Mouse (Mus musculus) forebrain, embryonic 15.5 days (tissue): ENCODE data around the gene Aprt. TPM values are rescaled to one million over a fixed set of nuclear protein-coding genes. Genes with fewer than 3 reads are reported as not detected.

Source experiments
- ATAC-seq: fragments of 200-750 bp; cut with Nextera tagmentation; replicated peaks from 2 replicates; pipeline ENCODE4 v1.8.0; 2017; ENCODE audit warnings: mild to moderate bottlenecking, moderate TSS enrichment, moderate library complexity
- H3K27ac ChIP-seq: fragments of 300-500 bp; sonication (generic); replicated peaks from 2 replicates; pipeline ENCODE4 v1.5.1; 2015; ENCODE audit warnings: mild to moderate bottlenecking, inconsistent platforms
- H3K27me3 ChIP-seq: fragments of 300-500 bp; sonication (generic); 2 replicates; pipeline ENCODE4 v1.6.1; 2015; ENCODE audit warnings: inconsistent platforms
- H3K36me3 ChIP-seq: fragments of 300-500 bp; sonication (generic); 2 replicates; pipeline ENCODE4 v1.6.1; 2015; ENCODE audit warnings: mild to moderate bottlenecking, inconsistent platforms
- H3K4me1 ChIP-seq: fragments of 300-500 bp; sonication (generic); 2 replicates; pipeline ENCODE4 v1.6.1; 2015; ENCODE audit warnings: inconsistent platforms
- H3K4me2 ChIP-seq: fragments of 300-500 bp; sonication (generic); replicated peaks from 2 replicates; pipeline ENCODE4 v1.6.1; 2015; ENCODE audit warnings: mild to moderate bottlenecking, inconsistent platforms
- H3K4me3 ChIP-seq: fragments of 300-500 bp; sonication (generic); 2 replicates; pipeline ENCODE4 v1.5.1; 2015; ENCODE audit warnings: mild to moderate bottlenecking, inconsistent platforms
- H3K9ac ChIP-seq: fragments of 300-500 bp; sonication (generic); replicated peaks from 2 replicates; pipeline ENCODE4 v1.6.1; 2015; ENCODE audit warnings: mild to moderate bottlenecking, inconsistent platforms
- H3K9me3 ChIP-seq: fragments of 300-500 bp; sonication (generic); 2 replicates; pipeline ENCODE4 v1.6.1; 2016; ENCODE audit warnings: inconsistent platforms
- WGBS: fragments of 180-500 bp; shearing (Covaris S2); methylation state at CpG from one replicate; pipeline ENCODE4 v1.1.7; 2015; ENCODE audit warnings: mixed read lengths; 5-methylcytosine and 5-hydroxymethylcytosine counted together
- polyA plus RNA-seq: library from polyadenylated mRNA; unstranded; fragments of >200 nt; fragmentation: Nextera tagmentation; extraction: Ambion mirVana; gene quantifications from 2 replicates; pipeline ENCODE4 v1.2.1, GENCODE M21; 2015

The Aprt gene
- polyA plus RNA-seq, 1 experiment from 2014 or later: 187 TPM

DNA sequence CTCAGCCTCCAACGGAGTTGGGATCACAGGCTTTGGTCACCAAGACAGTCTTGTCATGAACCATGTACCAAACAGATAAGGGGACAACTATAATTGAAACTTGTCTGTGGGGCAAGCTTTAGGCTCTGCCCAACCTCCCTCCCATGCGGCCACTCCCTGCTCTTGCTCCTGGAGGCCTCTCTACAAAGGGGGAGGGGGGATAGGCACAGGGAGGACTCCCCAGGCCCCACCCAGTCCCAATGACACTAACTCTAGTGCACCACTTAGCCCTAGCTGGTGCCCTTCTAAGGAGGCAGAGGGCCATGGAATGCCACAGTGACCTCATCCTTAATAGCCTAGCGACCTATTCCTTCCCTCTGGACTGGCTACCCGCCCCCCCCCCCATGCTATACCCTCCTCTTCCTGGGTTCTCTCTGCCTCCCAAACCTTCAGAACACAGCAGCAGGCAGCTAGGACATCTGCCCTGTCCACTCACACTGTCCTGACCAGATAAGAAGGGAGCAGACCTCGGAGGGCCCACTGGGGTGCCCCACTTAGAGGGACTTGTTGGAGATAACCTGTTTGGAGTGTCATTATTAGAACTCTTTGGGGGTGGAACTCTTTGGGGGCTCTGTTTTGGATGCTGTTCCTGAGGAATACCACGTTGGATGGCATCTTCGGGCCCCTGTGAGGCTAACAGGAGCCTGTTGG lies 30.5 kb downstream of the Aprt start:
- Histone ChIP-seq H3K27ac (no peak overlapping the region), H3K4me1 (peaks cover 14% of the 10 kb centered on the region), H3K4me3 (no peak overlapping the region), H3K4me2 (no peak overlapping the region), H3K27me3 (peaks cover 14% of the 10 kb centered on the region), H3K36me3 (no peaks in the 10 kb centered on the region), H3K9ac (no peak overlapping the region), H3K9me3 (no peaks in the 10 kb centered on the region)
- no peak for ATAC-seq
- 88% methylated on average over 7 of the region's 7 CpGs for WGBS

GRCm38 (mm10) chr8:122544138-122544537 lies 32.6 kb downstream of the Aprt start:
- ATAC-seq: no peak
- no peaks in the 10 kb centered on the region for H3K36me3 ChIP-seq
- no peak overlapping the region for H3K4me2 ChIP-seq
- 86% methylated on average over 8 of the region's 8 CpGs for WGBS
- H3K4me3 ChIP-seq: no peak overlapping the region
- no peaks in the 10 kb centered on the region for H3K9me3 ChIP-seq
- H3K9ac ChIP-seq: no peak overlapping the region
- no peak overlapping the region for H3K27ac ChIP-seq
- H3K4me1 ChIP-seq: no peaks in the 10 kb centered on the region
- H3K27me3 ChIP-seq: no peaks in the 10 kb centered on the region

GRCm38 (mm10) chr8:122538310-122539076 lies 38.2 kb downstream of the Aprt start:
- Histone ChIP-seq H3K4me3 (no peak overlapping the region), H3K27me3 (no peaks in the 10 kb centered on the region), H3K36me3 (no peaks in the 10 kb centered on the region), H3K4me2 (no peak overlapping the region), H3K9ac (no peak overlapping the region), H3K27ac (no peak overlapping the region), H3K4me1 (no peaks in the 10 kb centered on the region), H3K9me3 (no peaks in the 10 kb centered on the region)
- ATAC-seq: no peak
- WGBS: 88% methylated on average over 9 of the region's 9 CpGs

DNA sequence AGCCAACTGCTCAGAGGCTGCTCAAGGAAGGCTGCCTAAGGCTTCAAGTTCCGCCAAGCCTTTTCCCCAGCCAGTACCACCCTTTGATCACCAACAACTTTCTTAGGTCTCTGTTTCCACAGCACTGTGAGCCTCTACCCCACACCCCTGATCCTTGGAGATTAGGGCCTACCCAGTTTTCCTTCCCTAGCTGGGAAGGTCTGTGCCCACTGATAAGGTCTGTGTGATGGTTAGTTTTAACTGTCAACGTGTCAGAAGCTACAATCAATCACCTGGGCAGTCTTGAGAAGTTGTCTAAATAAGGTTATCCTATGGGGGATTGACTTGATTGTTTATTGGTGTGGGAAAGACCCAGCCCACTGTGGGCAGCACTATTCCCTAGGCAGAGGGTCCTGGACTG lies 38.9 kb downstream of the Aprt start:
- no peak for ATAC-seq
- no peaks in the 10 kb centered on the region for H3K36me3 ChIP-seq
- H3K4me1 ChIP-seq: no peaks in the 10 kb centered on the region
- H3K4me3 ChIP-seq: no peak overlapping the region
- 96% methylated on average over 2 of the region's 2 CpGs for WGBS
- H3K9ac ChIP-seq: no peak overlapping the region
- no peak overlapping the region for H3K4me2 ChIP-seq
- no peaks in the 10 kb centered on the region for H3K9me3 ChIP-seq
- H3K27me3 ChIP-seq: no peaks in the 10 kb centered on the region
- H3K27ac ChIP-seq: no peak overlapping the region

DNA sequence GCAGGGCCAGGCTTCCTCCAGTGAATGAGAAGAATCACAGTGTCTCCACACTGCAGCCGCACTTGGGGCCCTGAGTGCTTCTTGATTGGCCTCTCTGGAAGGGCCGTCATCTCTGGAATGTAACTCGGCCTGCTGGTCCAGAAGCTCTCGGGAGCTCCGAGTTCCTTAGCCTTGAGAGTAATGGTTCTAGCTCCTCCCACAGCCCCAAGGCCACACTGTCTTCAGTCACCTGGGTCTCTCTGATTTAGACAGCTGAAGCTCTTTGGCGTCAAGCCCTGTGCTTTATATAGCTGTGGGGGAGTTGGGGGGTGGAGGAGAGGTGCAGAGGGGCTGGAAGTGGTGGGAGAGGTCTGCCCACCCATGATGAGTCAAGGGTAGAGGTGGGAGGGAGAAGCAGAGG lies 39.7 kb downstream of the Aprt start:
- no peak overlapping the region for H3K4me2 ChIP-seq
- no peak overlapping the region for H3K4me3 ChIP-seq
- H3K9me3 ChIP-seq: no peaks in the 10 kb centered on the region
- 82% methylated on average over 6 of the region's 6 CpGs for WGBS
- no peaks in the 10 kb centered on the region for H3K36me3 ChIP-seq
- no peak overlapping the region for H3K27ac ChIP-seq
- H3K9ac ChIP-seq: no peak overlapping the region
- H3K27me3 ChIP-seq: no peaks in the 10 kb centered on the region
- ATAC-seq: no peak
- H3K4me1 ChIP-seq: no peaks in the 10 kb centered on the region

GRCm38 (mm10) chr8:122531312-122531711 lies 45.4 kb downstream of the Aprt start:
- Histone ChIP-seq H3K9ac (no peak overlapping the region), H3K27ac (no peak overlapping the region), H3K4me1 (no peaks in the 10 kb centered on the region), H3K4me3 (no peak overlapping the region), H3K27me3 (no peaks in the 10 kb centered on the region), H3K36me3 (no peaks in the 10 kb centered on the region), H3K4me2 (no peak overlapping the region), H3K9me3 (no peaks in the 10 kb centered on the region)
- ATAC-seq: no peak
- WGBS: 81% methylated on average over 8 of the region's 8 CpGs

- 92% methylated on average over 4 of the region's 4 CpGs for WGBS
- ATAC-seq: no peak
- peaks cover 6% of the 10 kb centered on the region for H3K4me1 ChIP-seq
- H3K27me3 ChIP-seq: no peaks in the 10 kb centered on the region
- no peak overlapping the region for H3K4me2 ChIP-seq
- no peaks in the 10 kb centered on the region for H3K36me3 ChIP-seq
- no peak overlapping the region for H3K9ac ChIP-seq
- no peak overlapping the region for H3K27ac ChIP-seq
- H3K9me3 ChIP-seq: no peaks in the 10 kb centered on the region
- no peak overlapping the region for H3K4me3 ChIP-seq
These were observed 47.5 kb downstream of the Aprt start for GRCm38 (mm10) chr8:122529159-122529558.

- Histone ChIP-seq H3K9me3 (no peaks in the 10 kb centered on the region), H3K4me1 (peaks cover 18% of the 10 kb centered on the region), H3K27me3 (no peaks in the 10 kb centered on the region), H3K4me3 (no peak overlapping the region), H3K27ac (no peak overlapping the region), H3K36me3 (no peaks in the 10 kb centered on the region), H3K9ac (no peak overlapping the region), H3K4me2 (no peak overlapping the region)
- no peak for ATAC-seq
- 90% methylated on average over 3 of the region's 3 CpGs for WGBS
These were observed 48.8 kb downstream of the Aprt start for GRCm38 (mm10) chr8:122527937-122528336.

DNA sequence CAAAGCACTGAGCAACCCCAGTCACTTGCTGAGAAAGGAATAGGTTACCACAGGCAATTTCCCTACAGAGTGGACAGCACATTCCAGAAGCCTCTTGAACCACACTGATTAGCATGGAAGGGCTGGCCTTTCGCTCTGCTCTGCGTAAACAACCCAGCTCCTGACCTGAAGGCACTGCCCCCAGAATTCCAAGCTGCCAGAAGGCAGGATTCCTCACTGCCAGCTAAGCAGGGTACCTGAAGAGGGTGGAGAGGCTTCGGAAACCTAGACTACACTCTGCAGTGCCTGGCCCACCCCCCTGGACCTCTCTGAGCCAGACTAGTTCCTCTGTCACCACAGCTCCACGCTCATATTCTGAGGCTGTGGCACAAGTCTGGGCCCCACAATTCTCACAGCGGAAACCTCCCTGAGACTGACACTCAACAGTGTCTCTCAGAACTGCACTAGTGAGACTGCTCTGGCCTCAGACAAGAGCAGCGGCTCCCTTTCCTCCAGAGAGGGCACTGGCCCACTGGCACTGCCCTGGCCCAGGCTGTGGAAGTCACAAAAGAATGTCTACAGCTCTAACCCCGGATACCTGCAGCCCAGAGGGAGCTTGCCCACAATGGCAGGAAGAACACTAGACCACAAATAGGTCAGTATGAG lies 50.1 kb downstream of the Aprt start:
- Histone ChIP-seq H3K4me3 (no peak overlapping the region), H3K9ac (no peak overlapping the region), H3K36me3 (no peaks in the 10 kb centered on the region), H3K9me3 (no peaks in the 10 kb centered on the region), H3K27ac (no peak overlapping the region), H3K4me2 (no peak overlapping the region), H3K4me1 (peaks cover 18% of the 10 kb centered on the region), H3K27me3 (no peaks in the 10 kb centered on the region)
- no peak for ATAC-seq
- 73% methylated on average over 7 of the region's 7 CpGs for WGBS

DNA sequence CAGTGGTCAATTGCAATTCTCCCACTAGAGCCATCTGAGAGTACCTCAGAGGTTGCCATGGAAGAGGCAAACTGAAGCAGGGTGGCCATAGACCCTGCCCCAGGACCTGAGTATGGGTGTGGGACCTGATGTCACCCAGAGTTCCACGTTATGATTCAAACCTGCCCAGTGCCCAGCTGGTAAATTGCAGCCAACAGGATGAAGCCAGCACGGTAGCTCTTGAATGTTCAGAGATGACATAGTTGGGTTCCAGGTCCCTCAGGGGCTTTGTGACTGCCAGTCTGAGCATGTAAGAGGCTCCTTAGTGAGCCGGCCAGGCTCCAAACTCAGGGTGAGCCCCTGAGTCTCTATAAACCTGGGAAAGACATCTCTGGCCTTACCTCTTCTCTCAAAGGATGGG lies 50.6 kb downstream of the Aprt start:
- no peak for ATAC-seq
- Histone ChIP-seq H3K4me1 (peaks cover 18% of the 10 kb centered on the region), H3K9ac (no peak overlapping the region), H3K4me3 (no peak overlapping the region), H3K4me2 (no peak overlapping the region), H3K27me3 (no peaks in the 10 kb centered on the region), H3K36me3 (no peaks in the 10 kb centered on the region), H3K9me3 (no peaks in the 10 kb centered on the region), H3K27ac (no peak overlapping the region)
- 70% methylated on average over 3 of the region's 3 CpGs for WGBS

DNA sequence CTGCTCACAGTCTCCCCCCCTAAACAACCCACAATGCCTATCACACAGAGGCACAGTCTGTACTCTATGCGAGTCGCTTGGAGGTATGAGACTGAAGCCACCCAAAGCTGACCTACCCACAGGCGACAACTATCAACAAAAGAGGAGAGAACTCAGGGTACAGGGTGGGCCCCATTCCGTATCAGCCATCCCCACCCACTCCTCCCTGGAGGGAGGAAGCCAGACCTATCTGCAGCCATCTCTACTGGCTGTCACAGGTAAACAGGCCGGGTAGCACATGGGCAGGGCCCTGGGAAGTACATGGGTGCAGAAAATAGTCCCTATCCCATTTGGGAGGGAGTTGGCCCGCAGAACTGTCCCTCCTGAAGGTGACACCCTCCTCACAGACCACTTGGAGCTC lies 51.7 kb downstream of the Aprt start:
- 86% methylated on average over 6 of the region's 6 CpGs for WGBS
- H3K9me3 ChIP-seq: no peaks in the 10 kb centered on the region
- no peak overlapping the region for H3K9ac ChIP-seq
- no peak overlapping the region for H3K27ac ChIP-seq
- H3K4me3 ChIP-seq: no peak overlapping the region
- H3K4me2 ChIP-seq: no peak overlapping the region
- ATAC-seq: no peak
- H3K36me3 ChIP-seq: no peaks in the 10 kb centered on the region
- H3K4me1 ChIP-seq: peaks cover 18% of the 10 kb centered on the region
- H3K27me3 ChIP-seq: no peaks in the 10 kb centered on the region
